ENCODE assay signal across 27 mouse cellular contexts in genomic region chr14:71065669-71066068, GRCm38 (mm10).
DNase-seq lines count a peak whose midpoint lies in the region; ATAC-seq and TF ChIP-seq lines count a peak whose summit lies in the region.
"Had no signal": no experiment of that assay in that cellular context is flagged by ENCODE, and none has a peak within 500 bp of the region (broad histone marks: within the 10 kb centered on the region; RNA-seq: fewer than 3 reads in every experiment).

No protein-coding gene starts in this region.

- no peaks in the 10 kb centered on the region for H3K36me3 ChIP-seq in G1E (replicated peaks)
- H3K36me3 ChIP-seq in liver, embryonic 13.5 days = no peaks in the 10 kb centered on the region
- no peaks in the 10 kb centered on the region for H3K36me3 ChIP-seq in forebrain, postnatal 0 days (ENCODE audit: insufficient read depth)
- H3K36me3 ChIP-seq: embryonic facial prominence, embryonic 13.5 days; forebrain, embryonic 10.5 days; forebrain, embryonic 15.5 days; intestine, embryonic 15.5 days; limb, embryonic 10.5 days; limb, embryonic 15.5 days; midbrain, embryonic 13.5 days; neural tube, embryonic 13.5 days; stomach, embryonic 15.5 days had no signal

- no peaks in the 10 kb centered on the region for H3K4me1 ChIP-seq in G1E (ENCODE audit: insufficient read depth, low read depth, low read length)
- no peaks in the 10 kb centered on the region; the same call in 1 of the 2 replicates for H3K4me1 ChIP-seq in liver, embryonic 13.5 days (replicated peaks)
- H3K4me1 ChIP-seq in forebrain, postnatal 0 days (ENCODE audit: insufficient read depth) = no peaks in the 10 kb centered on the region
- H3K4me1 ChIP-seq: embryonic facial prominence, embryonic 13.5 days; forebrain, embryonic 10.5 days; forebrain, embryonic 15.5 days; intestine, embryonic 15.5 days; limb, embryonic 10.5 days; limb, embryonic 15.5 days; midbrain, embryonic 13.5 days; neural tube, embryonic 13.5 days; stomach, embryonic 15.5 days had no signal

- ATAC-seq in G1E (ENCODE audit: extremely low read depth, insufficient number of reproducible peaks, low FRiP score, poor library complexity, severe bottlenecking) = peak; percentile 57
- peak; percentile 57 for ATAC-seq in liver, embryonic 13.5 days (ENCODE audit: low read depth)
- peak; percentile 96 for ATAC-seq in megakaryocyte-erythroid progenitor cell, adult 5-6 weeks (replicated peaks; ENCODE audit: low FRiP score, low TSS enrichment, poor library complexity, severe bottlenecking)
- no peak for ATAC-seq in forebrain, postnatal 0 days
- ATAC-seq: forebrain, embryonic 15.5 days; hindbrain, embryonic 16.5 days; intestine, embryonic 15.5 days; midbrain, embryonic 13.5 days had no signal

- no peak overlapping the region for H3K27ac ChIP-seq in liver, embryonic 13.5 days
- H3K27ac ChIP-seq in forebrain, postnatal 0 days (ENCODE audit: low read depth, low read length) = no peak overlapping the region
- H3K27ac ChIP-seq: embryonic facial prominence, embryonic 13.5 days; forebrain, embryonic 10.5 days; forebrain, embryonic 15.5 days; intestine, embryonic 15.5 days; limb, embryonic 10.5 days; limb, embryonic 15.5 days; midbrain, embryonic 13.5 days; neural tube, embryonic 13.5 days; stomach, embryonic 15.5 days had no signal

- DNase-seq in G1E (ENCODE audit: low spot score) = no peak
- DNase-seq in c-Kit-positive CD71-negative TER-119-negative erythroid progenitor cells, embryonic 14.5 days (ENCODE audit: low read depth) = peak; percentile 2
- no peak for DNase-seq in liver, embryonic 13.5 days
- no peak for DNase-seq in forebrain, postnatal 0 days
- no peak for DNase-seq in layer of hippocampus, postnatal 10 days (ENCODE audit: low spot score in 2 of 2)
- DNase-seq in right cerebral cortex, adult 2 months (ENCODE audit: low spot score in 2 of 2) = no peak
- DNase-seq: adrenal gland, postnatal 25 days; cerebellum, adult 9-10 months; gastrocnemius, postnatal 10 days; heart, postnatal 14 days; kidney, adult 2 months; kidney, postnatal 4 days; lung, embryonic 14.5 days; right cerebral cortex, postnatal 14 days; thymus, postnatal 14 days had no signal

- H3K9me3 ChIP-seq in G1E (replicated peaks) = no peaks in the 10 kb centered on the region
- H3K9me3 ChIP-seq in liver, embryonic 13.5 days (replicated peaks) = no peaks in the 10 kb centered on the region
- no peaks in the 10 kb centered on the region for H3K9me3 ChIP-seq in forebrain, postnatal 0 days (ENCODE audit: low read length)
- H3K9me3 ChIP-seq: forebrain, embryonic 10.5 days; intestine, embryonic 15.5 days; limb, embryonic 10.5 days; limb, embryonic 15.5 days; megakaryocyte, embryonic 14.5 days; midbrain, embryonic 13.5 days; stomach, embryonic 15.5 days had no signal

- H3K4me3 ChIP-seq in G1E (ENCODE audit: low read depth, low read length) = no peak overlapping the region
- H3K4me3 ChIP-seq in liver, embryonic 13.5 days (replicated peaks) = no peak overlapping the region
- H3K4me3 ChIP-seq in forebrain, postnatal 0 days (ENCODE audit: low read depth, low read length) = no peak overlapping the region
- H3K4me3 ChIP-seq: embryonic facial prominence, embryonic 13.5 days; forebrain, embryonic 10.5 days; forebrain, embryonic 15.5 days; intestine, embryonic 15.5 days; limb, embryonic 10.5 days; limb, embryonic 15.5 days; megakaryocyte, embryonic 14.5 days; midbrain, embryonic 13.5 days; neural tube, embryonic 13.5 days; stomach, embryonic 15.5 days had no signal

- no peak overlapping the region for H3K9ac ChIP-seq in liver, embryonic 13.5 days
- H3K9ac ChIP-seq in forebrain, postnatal 0 days = no peak overlapping the region
- H3K9ac ChIP-seq: embryonic facial prominence, embryonic 13.5 days; forebrain, embryonic 15.5 days; intestine, embryonic 15.5 days; limb, embryonic 15.5 days; lung, embryonic 14.5 days; midbrain, embryonic 13.5 days; neural tube, embryonic 13.5 days; stomach, embryonic 15.5 days had no signal

- 12% methylated on average over 4 of the region's 4 CpGs for WGBS in liver, embryonic 13.5 days (ENCODE audit: insufficient replicate concordance)
- 81% methylated on average over 4 of the region's 4 CpGs for WGBS in forebrain, postnatal 0 days

- H3K27me3 ChIP-seq in G1E (ENCODE audit: insufficient read depth, low read length) = no peaks in the 10 kb centered on the region
- no peaks in the 10 kb centered on the region for H3K27me3 ChIP-seq in liver, embryonic 13.5 days
- no peaks in the 10 kb centered on the region for H3K27me3 ChIP-seq in forebrain, postnatal 0 days (ENCODE audit: insufficient read depth, low read length)
- H3K27me3 ChIP-seq: embryonic facial prominence, embryonic 13.5 days; forebrain, embryonic 15.5 days; intestine, embryonic 15.5 days; limb, embryonic 15.5 days; midbrain, embryonic 13.5 days; neural tube, embryonic 13.5 days; stomach, embryonic 15.5 days had no signal

- H3K4me2 ChIP-seq in liver, embryonic 13.5 days = no peak overlapping the region
- H3K4me2 ChIP-seq in forebrain, postnatal 0 days (ENCODE audit: low read depth) = no peak overlapping the region
- H3K4me2 ChIP-seq: embryonic facial prominence, embryonic 13.5 days; forebrain, embryonic 15.5 days; intestine, embryonic 15.5 days; limb, embryonic 15.5 days; lung, embryonic 14.5 days; midbrain, embryonic 13.5 days; neural tube, embryonic 13.5 days; stomach, embryonic 15.5 days had no signal

- no peak for TF ChIP-seq CTCF in G1E (IDR thresholded peaks at IDR 0.05; ENCODE audit: low read depth, low read length)
- TF ChIP-seq CTCF in forebrain, postnatal 0 days (IDR thresholded peaks at IDR 0.05; ENCODE audit: low read depth) = no peak
